Mouse (Mus musculus) bone marrow macrophage, adult 2 months (primary cell): ENCODE measurements around the gene Tomm5. TPM values are rescaled to one million over a fixed set of nuclear protein-coding genes. Genes with fewer than 3 reads are reported as not detected.
"Not testable (repeated sequence)": the region's sequence is repeated elsewhere in the genome, so short reads cannot be mapped to it uniquely, and the experiment has no call there.

Experiments
- H3K27ac ChIP-seq: 2 replicates; pipeline ENCODE4 v1.5.1; 2012; ENCODE audit warnings: low read depth, low read length; ENCODE audit not compliant: insufficient read depth
- H3K4me1 ChIP-seq: 2 replicates; pipeline ENCODE4 v1.6.1; 2012; ENCODE audit warnings: low read length; ENCODE audit not compliant: control insufficient read depth, insufficient read depth
- H3K4me3 ChIP-seq: 2 replicates; pipeline ENCODE4 v1.5.1; 2012; ENCODE audit warnings: mild to moderate bottlenecking, low read length, moderate library complexity; ENCODE audit not compliant: insufficient read depth
- CTCF ChIP-seq: IDR thresholded peaks from 2 replicates; pipeline ENCODE4 v1.5.1; 2012; ENCODE audit warnings: low read depth, mild to moderate bottlenecking, low read length, moderate library complexity
- POLR2A ChIP-seq: IDR thresholded peaks from 2 replicates; pipeline ENCODE4 v1.6.1; 2012; ENCODE audit warnings: mild to moderate bottlenecking, low read depth, low read length, borderline replicate concordance
- polyA plus RNA-seq: library from polyadenylated mRNA; stranded (reverse); fragments of >200 nt; gene quantifications from 2 replicates; pipeline ENCODE4 v1.2.4, GENCODE M21; 2012; ENCODE audit not compliant: missing spikeins, insufficient read depth, insufficient read length

Gene Tomm5
- polyA plus RNA-seq, 1 experiment, result 87.4 TPM

DNA sequence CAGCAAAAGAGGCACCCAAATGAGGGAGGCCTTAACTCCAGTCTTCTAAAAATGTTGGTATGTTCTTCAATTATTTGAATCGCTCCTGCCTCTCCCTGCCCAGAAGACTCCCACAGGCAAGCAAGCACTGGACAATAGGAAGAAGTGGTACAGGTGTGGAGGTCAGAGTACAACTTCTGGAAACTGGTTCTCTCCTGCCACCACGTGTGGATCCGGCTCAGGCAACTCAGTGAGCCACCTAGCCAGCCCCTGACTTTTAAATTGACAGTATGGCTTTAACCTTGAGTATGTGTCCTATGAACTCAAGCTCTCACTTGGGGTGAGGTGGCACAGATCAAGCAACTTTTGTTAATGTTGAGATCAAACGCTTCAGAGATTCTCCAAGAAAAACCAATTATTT is 848 bp downstream of the Tomm5 start:
- TF ChIP-seq POLR2A (no peak), CTCF (no peak)
- H3K27ac ChIP-seq, result peak overlapping the region; percentile 19
- peak overlapping the region; percentile 71 for H3K4me3 ChIP-seq

DNA sequence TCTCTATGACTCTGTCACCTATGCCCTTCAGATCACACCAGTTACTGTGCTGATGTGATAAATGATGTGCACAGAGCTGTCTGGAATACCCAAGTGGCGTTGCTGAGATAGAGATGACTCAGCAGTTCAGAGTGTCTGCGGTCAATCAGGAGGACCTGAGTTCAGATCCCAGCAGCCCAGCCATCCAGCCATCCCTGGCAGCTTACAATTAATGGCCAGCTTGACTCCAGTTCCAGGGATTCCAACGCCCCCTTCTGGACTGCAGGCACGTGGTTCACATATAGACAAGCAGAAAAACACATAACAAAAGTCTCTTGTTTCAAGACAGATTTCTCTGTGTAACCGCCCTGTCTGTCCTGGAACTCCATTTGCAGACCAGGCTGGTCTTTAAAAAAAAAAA is 1.5 kb downstream of the Tomm5 start:
- H3K4me3 ChIP-seq, result peak overlapping the region; percentile 71

More for the DNA sequence above, 848 bp downstream of the Tomm5 start:
- peaks cover 20% of the 10 kb centered on the region for H3K4me1 ChIP-seq

DNA sequence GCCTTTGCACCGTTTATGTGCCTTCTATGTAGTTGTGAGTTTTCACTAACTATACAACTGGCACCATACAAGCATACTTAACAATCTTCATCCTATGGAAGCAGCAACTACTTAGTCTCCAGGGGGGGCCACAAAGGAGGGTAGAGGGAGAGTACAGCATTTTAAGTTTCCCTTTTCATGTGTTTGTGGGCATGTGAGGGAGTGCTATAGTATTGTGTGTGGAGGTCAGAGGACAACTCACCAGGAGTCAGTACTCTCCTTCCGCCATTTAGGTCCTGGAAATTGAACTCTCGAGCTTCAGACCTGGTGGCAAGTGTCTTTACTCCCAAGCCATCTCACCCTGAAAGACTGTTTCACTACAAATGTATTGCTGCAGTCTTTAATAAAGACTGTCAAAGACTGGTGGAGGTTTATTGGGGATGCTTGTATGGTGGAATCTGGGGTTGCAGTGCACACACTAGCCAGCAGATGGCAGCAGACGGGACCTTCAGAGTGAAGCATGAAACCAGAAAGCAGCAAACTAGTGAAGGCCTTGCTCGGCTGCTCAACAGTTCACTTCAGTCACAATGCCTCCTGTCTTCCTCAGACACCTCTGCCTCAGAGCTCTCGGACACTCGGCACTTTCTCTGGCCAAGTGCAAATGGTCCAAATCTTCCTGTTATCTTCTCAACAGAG is 10.6 kb downstream of the Tomm5 start:
- Histone ChIP-seq H3K27ac (no peak overlapping the region), H3K4me1 (no peaks in the 10 kb centered on the region), H3K4me3 (no peak overlapping the region)
- TF ChIP-seq CTCF (peak; percentile 77), POLR2A (no peak)

More for the DNA sequence above, 1.5 kb downstream of the Tomm5 start:
- no peak overlapping the region for H3K27ac ChIP-seq
- H3K4me1 ChIP-seq, result peaks cover 20% of the 10 kb centered on the region
- no peak for TF ChIP-seq POLR2A
- 0 out of 2 replicates have a peak, but pooled peaks have one; percentile 16 for TF ChIP-seq CTCF

DNA sequence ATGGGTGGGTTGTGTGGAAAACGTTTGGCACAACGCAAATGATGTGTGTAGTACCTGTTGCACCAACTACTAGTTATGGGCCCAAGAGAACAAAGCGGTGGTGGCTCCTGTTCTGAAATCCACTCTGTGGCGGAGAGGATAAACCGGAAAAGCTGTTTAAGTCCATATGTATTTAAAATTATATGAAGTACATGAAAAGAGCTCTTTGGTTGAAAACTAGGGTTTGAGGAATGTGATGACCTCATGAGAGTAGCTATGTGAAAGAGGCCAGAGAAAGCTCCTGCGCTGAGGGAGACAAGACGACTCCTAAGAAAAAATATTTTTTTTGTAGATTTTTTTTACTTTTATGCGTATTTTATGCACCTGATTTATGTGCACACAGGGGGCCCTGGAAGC is 23.0 kb downstream of the Tomm5 start:
- TF ChIP-seq CTCF (no peak), POLR2A (no peak)
- Histone ChIP-seq H3K27ac (no peak overlapping the region), H3K4me1 (no peaks in the 10 kb centered on the region), H3K4me3 (peak overlapping the region; percentile 51)

DNA sequence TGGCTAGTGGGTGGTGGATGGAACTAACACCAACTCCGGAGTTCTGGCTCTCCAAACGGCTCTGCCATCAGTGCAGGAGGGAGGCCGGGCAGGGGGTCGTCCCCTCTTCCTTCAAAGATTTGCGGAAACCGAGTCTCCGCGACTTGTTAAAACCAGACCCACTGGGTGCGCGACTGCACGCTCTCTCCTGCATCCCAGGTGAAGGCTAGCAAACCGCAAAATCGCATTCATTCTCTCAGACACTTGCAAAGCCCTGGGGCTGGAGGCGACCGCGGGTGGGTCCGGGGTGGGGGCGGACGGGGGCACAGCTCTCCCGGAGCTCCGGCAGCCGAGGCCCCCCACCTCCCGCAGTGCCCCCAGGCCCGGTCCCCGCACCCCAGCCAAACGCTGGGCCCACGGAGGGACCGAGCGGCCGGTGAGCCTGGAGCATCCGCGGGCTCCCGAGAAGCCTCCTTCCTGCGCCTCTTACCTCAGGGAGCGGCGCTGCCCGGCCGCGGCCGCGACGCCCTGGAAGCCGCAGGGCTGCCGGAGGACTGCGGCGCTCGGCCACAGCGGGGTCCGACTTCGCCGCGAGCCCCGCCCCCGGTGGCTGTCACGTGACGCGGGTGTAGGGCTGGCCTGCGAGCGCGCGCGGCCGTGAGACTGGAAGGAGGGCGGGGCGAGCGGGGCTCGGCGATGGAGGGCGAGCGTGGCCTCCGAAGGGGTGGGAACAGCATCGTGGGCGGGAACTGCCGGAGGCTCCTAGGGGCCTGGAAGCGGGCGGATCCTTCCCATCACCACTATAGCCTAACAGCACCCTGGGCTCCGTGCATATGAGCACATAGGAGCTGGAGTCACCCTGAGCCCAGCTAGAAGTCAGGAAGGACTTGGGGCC is 23.7 kb downstream of the Tomm5 start, which contains the start of gene Fbxo10:
Gene Fbxo10, minus strand, starts transcription at position 584 of the 874 bp plus-strand sequence.
- peak within 1 kb of the TSS; percentile 66 for H3K4me3 ChIP-seq
- H3K27ac ChIP-seq, result no peak within 1 kb of the TSS
- H3K4me1 ChIP-seq, result no peaks in the 10 kb centered on the region
- TF ChIP-seq CTCF (no peak), POLR2A (no peak)

DNA sequence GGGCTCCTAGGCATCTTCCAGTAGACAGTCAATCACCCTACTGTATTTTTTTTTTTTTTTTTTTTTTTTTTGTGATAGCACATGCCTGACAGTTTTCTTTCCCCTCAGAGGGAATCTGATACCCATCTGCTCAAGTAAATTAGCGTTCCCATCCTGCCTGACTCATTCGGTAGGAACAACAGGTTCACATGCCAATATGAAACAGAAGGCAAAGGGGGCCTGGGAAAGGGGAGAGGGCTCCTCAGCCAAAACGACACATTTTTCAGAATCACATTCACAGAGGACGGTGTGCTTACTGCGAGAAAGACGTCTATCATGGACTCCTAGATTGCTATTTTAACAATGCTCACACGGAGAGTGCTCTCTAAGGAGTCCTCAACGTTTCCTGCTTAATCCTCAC is 24.4 kb downstream of the Tomm5 start:
- H3K4me3 ChIP-seq, result peak overlapping the region; percentile 66
- H3K4me1 ChIP-seq, result no peaks in the 10 kb centered on the region

DNA sequence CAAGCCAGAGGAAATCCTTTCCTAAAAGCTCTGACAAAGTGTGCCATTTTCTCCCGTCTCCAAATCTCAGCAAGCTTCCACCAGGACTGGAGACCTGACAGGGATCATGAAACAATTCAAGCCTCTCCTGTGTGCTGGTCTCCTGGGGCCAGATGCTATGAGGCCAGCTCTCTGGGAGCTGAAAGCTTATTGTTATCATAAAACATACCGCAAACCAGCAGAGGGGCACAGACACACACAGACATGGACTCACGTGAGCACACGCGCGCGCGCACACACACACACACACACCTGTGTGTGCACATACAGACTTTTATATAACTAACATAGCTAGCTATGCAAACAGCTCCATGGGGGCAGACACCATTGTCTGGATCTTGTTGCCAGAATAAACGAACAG is 25.0 kb downstream of the Tomm5 start:
- H3K4me1 ChIP-seq, result no peaks in the 10 kb centered on the region
- no peak overlapping the region for H3K27ac ChIP-seq
- H3K4me3 ChIP-seq, result no peak overlapping the region
- no peak for TF ChIP-seq CTCF
- no peak for TF ChIP-seq POLR2A

More for the DNA sequence above, 24.4 kb downstream of the Tomm5 start:
- H3K27ac ChIP-seq, result no peak overlapping the region
- no peak for TF ChIP-seq POLR2A
- no peak for TF ChIP-seq CTCF

DNA sequence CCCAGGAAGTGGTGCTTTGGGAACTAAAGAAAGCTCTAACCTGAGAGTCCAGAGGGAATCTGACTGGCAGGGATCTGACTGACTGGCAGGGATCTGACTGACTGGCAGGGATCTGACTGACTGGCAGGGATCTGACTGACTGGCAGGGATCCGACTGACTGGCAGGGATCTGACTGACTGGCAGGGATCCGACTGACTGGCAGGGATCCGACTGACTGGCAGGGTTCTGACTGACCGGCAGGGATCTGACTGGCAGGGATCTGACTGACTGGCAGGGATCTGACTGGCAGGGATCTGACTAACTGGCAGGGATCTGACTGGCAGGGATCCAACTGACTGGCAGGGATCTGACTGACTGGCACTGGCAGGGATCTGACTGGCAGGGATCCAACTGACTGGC is 26.9 kb downstream of the Tomm5 start:
- H3K4me1 ChIP-seq, H3K4me3 ChIP-seq, H3K27ac ChIP-seq: not testable (repeated sequence)

DNA sequence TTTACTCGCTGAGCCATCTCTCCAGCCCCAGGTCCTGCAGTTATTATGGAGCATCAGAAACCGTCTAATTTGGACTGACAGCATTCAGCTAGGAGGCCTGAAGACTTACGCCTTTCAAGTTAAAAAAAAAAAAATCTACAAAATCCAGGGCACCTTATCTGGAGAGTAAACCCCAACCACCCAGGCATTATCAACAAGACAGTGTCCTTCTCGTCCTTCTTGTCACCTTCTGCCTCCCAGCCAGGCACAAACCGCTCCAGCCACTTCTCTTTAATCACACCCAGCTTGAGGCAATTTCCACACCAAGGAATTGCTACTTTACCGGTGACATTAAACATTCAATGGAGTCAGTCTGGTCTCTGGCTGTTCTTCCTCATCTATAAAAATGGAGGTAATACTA is 34.4 kb downstream of the Tomm5 start:
- no peak overlapping the region for H3K27ac ChIP-seq
- H3K4me1 ChIP-seq, result no peaks in the 10 kb centered on the region
- TF ChIP-seq CTCF, result no peak
- TF ChIP-seq POLR2A, result no peak

DNA sequence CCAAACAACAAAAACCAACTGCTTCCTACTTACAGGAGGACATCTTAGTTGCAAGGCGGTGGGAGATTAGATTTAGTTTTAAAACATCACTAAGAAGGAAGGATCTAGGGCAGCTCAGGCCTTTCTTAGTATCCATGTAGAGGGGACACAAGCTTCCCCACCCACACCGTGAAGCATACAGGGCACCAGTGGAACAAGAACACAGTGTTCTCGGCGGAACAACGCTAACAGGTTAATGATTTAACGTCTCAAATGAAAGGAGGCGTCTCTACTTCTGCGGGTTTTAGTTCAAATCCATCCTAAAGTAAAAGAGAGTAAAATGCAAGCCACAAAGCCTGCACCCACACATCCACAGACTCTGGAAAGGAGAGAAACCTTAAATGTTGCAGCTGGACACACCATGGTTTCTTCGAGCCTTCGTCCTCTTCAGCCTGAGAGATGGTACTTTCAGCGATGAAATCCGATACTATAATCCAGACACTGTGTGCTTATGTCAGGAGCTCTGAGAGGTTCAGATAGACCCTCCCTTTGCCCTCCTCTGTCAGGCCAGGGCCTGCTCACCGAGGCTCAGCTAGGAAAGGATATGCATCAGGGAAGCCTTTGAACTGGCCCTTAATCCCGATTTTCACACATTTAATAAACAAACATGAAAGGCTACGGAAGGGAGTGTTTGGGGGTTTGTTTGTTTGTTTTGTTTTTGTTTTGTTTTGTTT is 35.5 kb downstream of the Tomm5 start:
- TF ChIP-seq POLR2A (no peak), CTCF (no peak)

More for the DNA sequence above, 34.4 kb downstream of the Tomm5 start:
- no peak overlapping the region for H3K4me3 ChIP-seq

More for the DNA sequence above, 35.5 kb downstream of the Tomm5 start:
- no peak overlapping the region for H3K27ac ChIP-seq
- no peak overlapping the region for H3K4me3 ChIP-seq
- H3K4me1 ChIP-seq, result no peaks in the 10 kb centered on the region
